In genomic region chr2:20443671-20444440, GRCm38 (mm10) we compare ENCODE assay signal across 11 mouse cellular contexts.
DNase-seq lines count a peak whose midpoint lies in the region; ATAC-seq and TF ChIP-seq lines count a peak whose summit lies in the region.
"Had no signal": no experiment of that assay in that cellular context is flagged by ENCODE, and none has a peak within 500 bp of the region (broad histone marks: within the 10 kb centered on the region; RNA-seq: fewer than 3 reads in every experiment).

No protein-coding gene starts in this region.

- H3K4me3 ChIP-seq in embryonic fibroblast, embryonic 13.5 days (ENCODE audit: insufficient read depth, low read length): no peak overlapping the region
- H3K4me3 ChIP-seq in kidney, embryonic 14.5 days (ENCODE audit: low read length): no peak overlapping the region
- H3K4me3 ChIP-seq in liver, postnatal 0 days (ENCODE audit: low read depth, low read length): no peak overlapping the region
- H3K4me3 ChIP-seq: liver, embryonic 15.5 days; myocyte had no signal

- H3K4me1 ChIP-seq in embryonic fibroblast, embryonic 13.5 days (ENCODE audit: control insufficient read depth, insufficient read depth, low read length): peaks cover 3% of the 10 kb centered on the region
- peaks cover 10% of the 10 kb centered on the region for H3K4me1 ChIP-seq in kidney, embryonic 14.5 days (ENCODE audit: control insufficient read depth, insufficient read depth, low read length)
- H3K4me1 ChIP-seq in liver, postnatal 0 days (ENCODE audit: insufficient read depth): no peaks in the 10 kb centered on the region
- H3K4me1 ChIP-seq: liver, embryonic 15.5 days had no signal

- ATAC-seq in kidney, embryonic 14.5 days (ENCODE audit: low FRiP score, low TSS enrichment): peak; percentile 79
- no peak for ATAC-seq in liver, postnatal 0 days

- no peaks in the 10 kb centered on the region for H3K27me3 ChIP-seq in kidney, embryonic 14.5 days (ENCODE audit: control insufficient read depth, insufficient read depth, low read length)
- no peaks in the 10 kb centered on the region for H3K27me3 ChIP-seq in liver, postnatal 0 days (ENCODE audit: insufficient read depth, low read length)
- H3K27me3 ChIP-seq: liver, embryonic 15.5 days had no signal

- H3K36me3 ChIP-seq in kidney, embryonic 14.5 days (ENCODE audit: control insufficient read depth, insufficient read depth, low read length): no peaks in the 10 kb centered on the region
- no peaks in the 10 kb centered on the region for H3K36me3 ChIP-seq in liver, postnatal 0 days (replicated peaks; ENCODE audit: insufficient read depth, low read length)
- H3K36me3 ChIP-seq: liver, embryonic 15.5 days had no signal

- H3K4me2 ChIP-seq in kidney, embryonic 14.5 days (replicated peaks; ENCODE audit: low read depth, low read length): 0 out of 2 replicates have a peak overlapping the region, but pooled peaks have one; percentile 4
- no peak overlapping the region for H3K4me2 ChIP-seq in liver, postnatal 0 days (ENCODE audit: low read depth, low read length)
- H3K4me2 ChIP-seq: liver, embryonic 15.5 days had no signal

- 28% methylated on average over 10 of the region's 10 CpGs for WGBS in kidney, embryonic 14.5 days
- WGBS in liver, postnatal 0 days (ENCODE audit: insufficient replicate concordance): 59% methylated on average over 10 of the region's 10 CpGs

- TF ChIP-seq POLR2A in embryonic fibroblast, embryonic 13.5 days (IDR thresholded peaks at IDR 0.05; ENCODE audit: low read depth, low read length): no peak

- TF ChIP-seq CTCF in embryonic fibroblast, embryonic 13.5 days (IDR thresholded peaks at IDR 0.05; ENCODE audit: borderline replicate concordance, insufficient read depth, low read length): no peak
- TF ChIP-seq CTCF in liver, postnatal 0 days (IDR thresholded peaks at IDR 0.05; ENCODE audit: low read depth): no peak

- peak; percentile 12 for DNase-seq in kidney, adult 11 months
- DNase-seq in kidney, adult 8-10 months: no peak
- DNase-seq in liver, postnatal 0 days: no peak
- no peak for DNase-seq in layer of hippocampus, postnatal 36 days
- DNase-seq in right cerebral cortex, postnatal 14 days: no peak
- DNase-seq in testis, postnatal 10 days (ENCODE audit: low spot score): no peak
- DNase-seq: thymus, postnatal 4 days had no signal

- H3K9ac ChIP-seq in kidney, embryonic 14.5 days (ENCODE audit: low read depth, low read length): no peak overlapping the region
- H3K9ac ChIP-seq in liver, postnatal 0 days (replicated peaks): no peak overlapping the region
- H3K9ac ChIP-seq: liver, embryonic 15.5 days had no signal

- no peak for TF ChIP-seq EP300 in liver, postnatal 0 days (IDR thresholded peaks at IDR 0.05; ENCODE audit: low read depth)

- H3K27ac ChIP-seq in embryonic fibroblast, embryonic 13.5 days (ENCODE audit: insufficient read depth, low read length): peak overlapping the region; percentile 64
- H3K27ac ChIP-seq in kidney, embryonic 14.5 days (ENCODE audit: low read depth, low read length): peak overlapping the region; percentile 96
- H3K27ac ChIP-seq in liver, postnatal 0 days (ENCODE audit: low read depth): 0 out of 2 replicates have a peak overlapping the region, but pooled peaks have one; percentile 4
- H3K27ac ChIP-seq: liver, embryonic 15.5 days had no signal

- H3K9me3 ChIP-seq in kidney, embryonic 14.5 days (ENCODE audit: control insufficient read depth, low read length): no peaks in the 10 kb centered on the region
- no peaks in the 10 kb centered on the region for H3K9me3 ChIP-seq in liver, postnatal 0 days (ENCODE audit: low read length)
- H3K9me3 ChIP-seq: liver, embryonic 15.5 days had no signal

Comparison
In these comparisons a context has a peak if more than half of its experiments do, and no peak if none do; other contexts are left out.
1. H3K27ac ChIP-seq: peak in every context shown above with its lines; median percentile 96 in kidney, embryonic 14.5 days; 64 in embryonic fibroblast, embryonic 13.5 days; 4 in liver, postnatal 0 days.